Mouse (Mus musculus): ENCODE results near the gene Col7a1.

DNA sequence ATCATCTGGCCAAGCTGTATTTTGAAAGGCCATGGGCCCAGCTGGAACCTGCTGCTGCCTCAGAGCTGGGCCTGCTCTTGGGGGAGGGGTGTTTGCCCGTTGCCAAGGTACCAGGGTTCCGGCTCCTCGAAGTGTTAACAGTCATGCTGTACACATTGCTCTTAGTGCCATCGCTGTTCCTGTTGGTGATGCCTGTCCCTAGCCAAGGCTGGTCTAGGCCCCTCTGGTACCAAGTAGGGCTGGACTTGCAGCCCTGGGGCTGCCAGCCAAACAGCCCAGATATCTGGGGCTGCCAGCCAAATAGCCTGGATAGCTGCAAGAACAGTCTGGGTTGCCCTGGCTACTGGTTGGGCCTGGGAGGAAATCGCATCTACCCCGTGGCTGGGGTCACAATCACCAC, 38.9 kb upstream of the Col7a1 start, which contains the start of gene Tmem89:
- no peak for TF ChIP-seq CTCF (IDR thresholded peaks at IDR 0.05; ENCODE audit: low read depth)
- TF ChIP-seq EP300 (IDR thresholded peaks at IDR 0.05; ENCODE audit: low read depth) = no peak
